Mouse (Mus musculus): ENCODE results near the gene Fgfr4.

- TF ChIP-seq CTCF (IDR thresholded peaks at IDR 0.05; ENCODE audit: insufficient read depth, low read depth, low read length) (no peak), POLR2A (IDR thresholded peaks at IDR 0.05; ENCODE audit: insufficient read depth, low read depth, low read length) (no peak)
Observed at GRCm38 (mm10) chr13:55212011-55212360, 59.5 kb downstream of the Fgfr4 start.
